Mouse (Mus musculus) embryonic fibroblast, embryonic 13.5 days (primary cell): ENCODE measurements around the gene Nav2.

Experiments
- CTCF ChIP-seq: IDR thresholded peaks from 2 replicates; pipeline ENCODE4 v1.5.1; 2011; ENCODE audit warnings: mild to moderate bottlenecking, control low read depth, low read length, moderate library complexity, borderline replicate concordance; ENCODE audit not compliant: insufficient read depth
- POLR2A ChIP-seq: IDR thresholded peaks from 2 replicates; pipeline ENCODE4 v1.6.1; 2011; ENCODE audit warnings: low read depth, mild to moderate bottlenecking, control low read depth, low read length, moderate library complexity

DNA sequence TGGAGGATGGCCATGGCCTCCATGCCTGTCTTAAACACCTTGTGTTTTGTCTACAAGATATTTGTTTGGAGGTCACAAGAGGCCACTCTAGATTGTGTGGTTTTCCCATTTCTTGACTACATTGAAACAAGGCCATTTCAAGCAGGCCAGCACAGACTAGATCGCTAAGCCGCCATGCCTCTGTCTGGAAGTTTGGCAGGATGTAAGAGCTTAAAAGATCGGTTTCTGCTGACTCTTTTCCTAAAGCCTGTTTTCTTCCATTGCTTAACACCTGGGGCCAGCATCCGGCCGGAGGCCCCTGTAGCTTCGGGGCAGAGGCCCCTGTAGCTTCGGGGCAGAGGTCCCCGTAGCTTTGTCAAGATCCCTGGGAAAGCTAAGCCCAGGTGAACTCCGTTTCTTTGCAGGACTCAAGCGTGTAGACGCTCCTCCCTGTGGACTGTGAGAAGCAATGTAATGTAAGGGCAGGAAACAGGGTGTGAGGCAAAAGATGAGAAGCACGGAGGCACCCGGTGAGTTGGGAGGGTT, 434.1 kb downstream of the Nav2 start:
- no peak for TF ChIP-seq CTCF
- TF ChIP-seq POLR2A, result no peak
